Mouse (Mus musculus) heart, postnatal 0 days (tissue): ENCODE measurements around the gene Hdac6.
A peak's percentile ranks its signal among the peaks of the same experiment; 100 is the strongest.

ENCODE experiments used
- CTCF ChIP-seq: IDR thresholded peaks from 2 replicates; pipeline ENCODE4 v1.5.1; 2016; ENCODE audit warnings: antibody characterized with exemption, control low read depth, low read depth
- EP300 ChIP-seq: IDR thresholded peaks from 2 replicates; pipeline ENCODE4 v1.6.1; 2016; ENCODE audit warnings: antibody characterized with exemption, low read depth

GRCm38 (mm10) chrX:7910473-7910872, 37.2 kb downstream of the Hdac6 start:
- peak; percentile 27; the same call in 1 of the 2 replicates for TF ChIP-seq CTCF
- TF ChIP-seq EP300, result no peak
